Mouse (Mus musculus): ENCODE data around the gene Twist2. TPM values are rescaled to one million over a fixed set of nuclear protein-coding genes. Genes with fewer than 3 reads are reported as not detected.

Twist2 gene
- total RNA-seq, 2 experiments from 2014 or later: not detected

GRCm38 (mm10) chr1:91871101-91871500, 69.8 kb downstream of the Twist2 start:
- ATAC-seq (replicated peaks; ENCODE audit: low FRiP score, poor library complexity, severe bottlenecking): no peak

GRCm38 (mm10) chr1:91872388-91873059, 71.3 kb downstream of the Twist2 start:
- no peak for ATAC-seq (replicated peaks; ENCODE audit: low FRiP score, poor library complexity, severe bottlenecking)

GRCm38 (mm10) chr1:91873572-91874285, 72.5 kb downstream of the Twist2 start:
- ATAC-seq (replicated peaks; ENCODE audit: low FRiP score, poor library complexity, severe bottlenecking): no peak

- ATAC-seq (replicated peaks; ENCODE audit: low FRiP score, poor library complexity, severe bottlenecking): peak; percentile 48; the same call in 1 of the 2 replicates
These were observed 73.4 kb downstream of the Twist2 start for GRCm38 (mm10) chr1:91874633-91875032.

GRCm38 (mm10) chr1:91875042-91875720, 73.9 kb downstream of the Twist2 start:
- 0 out of 2 replicates have a peak, but pooled peaks have one; percentile 35 for ATAC-seq (replicated peaks; ENCODE audit: low FRiP score, poor library complexity, severe bottlenecking)

- no peak for ATAC-seq (replicated peaks; ENCODE audit: low FRiP score, poor library complexity, severe bottlenecking)
These were observed 77.4 kb downstream of the Twist2 start for GRCm38 (mm10) chr1:91878696-91879095.

GRCm38 (mm10) chr1:91880156-91880555, 78.9 kb downstream of the Twist2 start:
- ATAC-seq (replicated peaks; ENCODE audit: low FRiP score, poor library complexity, severe bottlenecking): no peak

GRCm38 (mm10) chr1:91880899-91881298, 79.6 kb downstream of the Twist2 start:
- ATAC-seq (replicated peaks; ENCODE audit: low FRiP score, poor library complexity, severe bottlenecking): no peak

GRCm38 (mm10) chr1:91883115-91883514, 81.9 kb downstream of the Twist2 start:
- no peak for ATAC-seq (replicated peaks; ENCODE audit: low FRiP score, poor library complexity, severe bottlenecking)

- ATAC-seq (replicated peaks; ENCODE audit: low FRiP score, poor library complexity, severe bottlenecking): no peak
These were observed 92.3 kb downstream of the Twist2 start for GRCm38 (mm10) chr1:91893598-91893997.

GRCm38 (mm10) chr1:91894286-91894685, 93.0 kb downstream of the Twist2 start:
- no peak for ATAC-seq (replicated peaks; ENCODE audit: low FRiP score, poor library complexity, severe bottlenecking)

- ATAC-seq (replicated peaks; ENCODE audit: low FRiP score, poor library complexity, severe bottlenecking): no peak
These were observed 95.8 kb downstream of the Twist2 start for GRCm38 (mm10) chr1:91897078-91897477.
